Mouse (Mus musculus): ENCODE measurements around the gene Dhrs4. TPM values are rescaled to one million over a fixed set of nuclear protein-coding genes. Genes with fewer than 3 reads are reported as not detected.
A peak's percentile ranks its signal among the peaks of the same experiment; 100 is the strongest.

Gene Dhrs4
- polyA plus RNA-seq, 1 experiment, result 16.0 TPM

DNA sequence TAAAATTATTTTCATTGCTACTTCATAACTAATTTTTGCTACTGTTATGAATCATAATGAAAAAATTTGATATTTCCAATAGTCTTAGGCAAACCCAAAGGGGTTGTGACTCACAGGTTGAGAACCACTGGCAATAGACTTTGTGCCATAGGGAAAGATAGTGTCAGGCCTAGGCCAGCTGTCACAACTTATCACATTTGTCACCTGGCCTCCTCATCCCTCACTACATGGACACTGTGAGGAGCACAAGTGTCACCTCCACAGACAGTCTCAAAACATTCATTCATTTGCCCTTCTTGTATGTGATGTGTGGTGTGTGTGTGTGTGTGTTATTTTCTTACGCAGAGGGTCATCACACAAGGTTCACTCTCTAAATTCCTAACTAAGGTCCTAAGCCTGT, 1.1 kb upstream of the Dhrs4 start:
- Histone ChIP-seq H3K4me3 (ENCODE audit: insufficient read depth, low read length) (no peak overlapping the region), H3K4me1 (ENCODE audit: control insufficient read depth, insufficient read depth, low read length) (no peaks in the 10 kb centered on the region), H3K27ac (ENCODE audit: insufficient read depth, low read length) (no peak overlapping the region)
- no peak for TF ChIP-seq CTCF (IDR thresholded peaks at IDR 0.05; ENCODE audit: extremely low read depth, insufficient read depth, low read length)

DNA sequence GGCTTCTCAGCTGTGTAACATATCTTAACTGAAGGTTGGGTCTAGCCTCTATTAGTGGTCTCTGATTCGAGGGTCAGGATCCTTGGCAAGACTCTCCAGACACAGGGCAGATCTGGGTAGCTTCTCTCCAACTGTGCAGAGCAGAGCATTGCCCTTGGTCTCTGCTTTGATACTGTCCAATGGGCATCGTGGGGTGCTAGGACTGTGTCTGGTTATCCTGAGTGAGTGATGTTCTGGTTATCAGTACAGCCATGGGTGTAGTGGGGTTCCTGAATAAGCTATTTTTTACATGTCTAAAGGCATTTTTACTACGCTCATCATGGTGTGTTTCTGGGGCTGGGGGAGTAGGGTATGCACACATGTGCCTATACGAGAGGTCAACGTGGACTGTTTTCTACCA, 729 bp upstream of the Dhrs4 start:
- H3K4me1 ChIP-seq (ENCODE audit: control insufficient read depth, insufficient read depth, low read length), result no peaks in the 10 kb centered on the region
- no peak overlapping the region for H3K27ac ChIP-seq (ENCODE audit: insufficient read depth, low read length)
- TF ChIP-seq CTCF (IDR thresholded peaks at IDR 0.05; ENCODE audit: extremely low read depth, insufficient read depth, low read length) (no peak), POLR2A (IDR thresholded peaks at IDR 0.05; ENCODE audit: extremely low read depth, insufficient read depth, low read length) (no peak)
- no peak overlapping the region for H3K4me3 ChIP-seq (ENCODE audit: insufficient read depth, low read length)

DNA sequence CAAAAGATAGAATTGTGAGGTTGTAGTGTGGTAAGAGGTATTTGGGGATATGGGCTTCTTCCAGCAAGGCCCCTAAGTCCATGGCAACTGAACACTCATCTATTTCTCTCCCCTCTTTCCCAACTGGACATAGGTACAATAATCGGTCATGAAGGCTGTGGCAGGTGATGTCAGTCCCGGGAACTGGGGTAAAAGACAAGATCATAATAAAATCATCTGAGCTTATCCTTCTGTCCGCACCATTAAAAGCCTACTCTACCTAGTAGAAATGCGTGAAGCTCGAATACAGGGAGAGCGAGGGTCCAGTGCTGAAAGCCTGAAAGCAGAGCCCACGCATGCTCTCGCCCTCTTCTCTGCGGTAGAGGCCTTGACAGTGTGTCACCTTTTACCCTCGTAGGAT, 1.1 kb downstream of the Dhrs4 start:
- no peak overlapping the region for H3K4me3 ChIP-seq (ENCODE audit: insufficient read depth, low read length)
- H3K4me1 ChIP-seq (ENCODE audit: control insufficient read depth, insufficient read depth, low read length), result no peaks in the 10 kb centered on the region
- TF ChIP-seq POLR2A (IDR thresholded peaks at IDR 0.05; ENCODE audit: extremely low read depth, insufficient read depth, low read length) (no peak), CTCF (IDR thresholded peaks at IDR 0.05; ENCODE audit: extremely low read depth, insufficient read depth, low read length) (no peak)
- no peak overlapping the region for H3K27ac ChIP-seq (ENCODE audit: insufficient read depth, low read length)

DNA sequence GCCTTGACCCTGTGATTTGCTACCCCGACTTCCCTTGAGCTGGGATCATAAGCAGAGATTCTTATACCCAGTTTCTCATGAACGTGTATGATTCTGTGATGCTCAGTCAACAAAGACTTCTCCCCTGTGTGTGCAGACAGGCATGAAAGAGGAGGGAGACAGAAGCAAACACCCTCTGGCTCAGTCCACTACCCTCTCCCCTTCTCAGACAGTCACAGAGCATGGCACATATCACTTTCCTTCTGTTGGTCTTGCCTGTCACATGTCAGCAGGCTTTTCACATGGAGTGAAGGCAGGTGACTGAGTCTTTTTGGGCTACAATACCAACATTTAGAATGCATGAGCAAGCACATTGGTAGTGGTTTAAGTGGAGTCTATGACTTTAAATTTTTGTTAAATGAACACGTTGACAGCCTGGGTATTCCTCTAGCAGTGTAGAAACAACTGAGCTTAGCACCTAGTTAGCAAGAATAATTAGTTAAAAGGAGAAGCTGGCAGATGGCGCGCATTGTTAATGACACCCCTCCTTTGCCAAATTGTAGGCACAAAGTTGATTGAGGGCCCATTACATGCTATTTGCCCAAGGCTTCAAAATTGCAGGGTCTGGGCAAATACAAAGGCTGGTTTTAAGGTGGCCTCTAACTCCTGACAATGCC, 6.0 kb downstream of the Dhrs4 start:
- Histone ChIP-seq H3K4me1 (ENCODE audit: control insufficient read depth, insufficient read depth, low read length) (no peaks in the 10 kb centered on the region), H3K27ac (ENCODE audit: insufficient read depth, low read length) (no peak overlapping the region)

DNA sequence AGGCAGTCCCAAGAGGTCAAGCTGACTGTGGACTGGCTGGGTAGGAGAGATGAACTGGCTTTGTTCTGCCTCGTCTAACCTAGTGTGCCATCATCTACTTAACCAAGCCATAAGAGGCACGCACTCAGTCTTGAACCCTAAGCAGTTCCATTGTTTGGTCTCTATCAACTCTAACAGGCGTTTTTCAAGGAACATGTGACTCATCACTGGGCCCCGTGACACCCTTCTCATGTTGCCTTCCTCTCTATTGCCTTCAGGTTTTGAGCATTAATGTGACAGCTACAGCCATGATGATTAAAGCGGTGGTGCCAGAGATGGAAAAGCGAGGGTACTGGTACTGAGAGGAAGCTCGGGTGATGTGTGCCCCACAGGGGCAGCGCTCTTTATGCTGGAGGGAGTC, 8.3 kb downstream of the Dhrs4 start:
- no peaks in the 10 kb centered on the region for H3K4me1 ChIP-seq (ENCODE audit: control insufficient read depth, insufficient read depth, low read length)
- no peak overlapping the region for H3K4me3 ChIP-seq (ENCODE audit: insufficient read depth, low read length)
- no peak overlapping the region for H3K27ac ChIP-seq (ENCODE audit: insufficient read depth, low read length)
- TF ChIP-seq POLR2A (IDR thresholded peaks at IDR 0.05; ENCODE audit: extremely low read depth, insufficient read depth, low read length), result no peak
- TF ChIP-seq CTCF (IDR thresholded peaks at IDR 0.05; ENCODE audit: extremely low read depth, insufficient read depth, low read length), result no peak

More for the DNA sequence above, 6.0 kb downstream of the Dhrs4 start:
- H3K4me3 ChIP-seq (ENCODE audit: insufficient read depth, low read length), result no peak overlapping the region
- TF ChIP-seq CTCF (IDR thresholded peaks at IDR 0.05; ENCODE audit: extremely low read depth, insufficient read depth, low read length), result no peak
- no peak for TF ChIP-seq POLR2A (IDR thresholded peaks at IDR 0.05; ENCODE audit: extremely low read depth, insufficient read depth, low read length)

DNA sequence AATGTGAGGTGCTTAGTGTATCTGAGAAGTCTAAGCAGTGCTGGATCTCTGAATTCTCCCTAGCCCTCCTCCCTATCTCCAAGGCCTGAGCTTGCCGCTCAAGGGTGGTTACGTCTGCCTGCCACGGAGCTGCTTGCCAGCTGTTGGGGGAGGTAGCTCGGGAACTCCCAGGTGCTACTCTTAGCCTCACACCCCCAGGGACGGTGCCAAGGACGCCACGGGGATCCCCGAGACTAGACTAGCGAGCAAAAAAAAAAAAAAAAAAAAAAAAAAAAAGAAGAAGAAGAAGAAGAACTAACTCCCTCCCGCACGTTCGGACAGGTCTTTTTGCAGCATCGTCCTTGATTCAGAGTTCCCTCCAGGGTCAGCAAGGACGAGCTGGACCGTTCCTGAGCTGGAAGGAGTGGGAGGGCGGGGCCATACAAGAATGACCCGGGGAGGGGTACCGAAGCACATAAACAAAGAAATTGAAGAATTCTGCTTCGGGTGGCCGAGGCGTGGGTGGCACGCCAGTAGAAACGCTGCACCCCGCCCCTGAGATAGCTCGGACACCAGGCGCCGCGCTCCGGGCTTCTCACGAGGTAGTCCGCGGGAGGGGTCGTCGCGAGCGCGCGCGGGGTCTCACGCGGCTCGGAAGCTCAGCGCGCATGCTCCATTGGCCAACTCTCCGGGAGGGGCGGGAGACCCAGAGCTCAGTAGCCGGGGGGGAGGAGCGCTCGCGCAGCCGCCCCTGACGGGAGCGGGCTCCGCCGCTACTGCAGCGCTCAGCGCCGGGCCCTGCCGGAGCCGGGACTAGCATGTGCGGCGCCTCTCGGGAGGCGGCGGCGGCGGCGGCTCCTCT, 12.0 kb downstream of the Dhrs4 start, which contains the start of gene Carmil3:
Gene Carmil3 (plus strand): TSS at position 291 of the 841 bp plus-strand sequence.
- TF ChIP-seq POLR2A (IDR thresholded peaks at IDR 0.05; ENCODE audit: extremely low read depth, insufficient read depth, low read length) (0 out of 2 replicates have a peak, but pooled peaks have one; percentile 11), CTCF (IDR thresholded peaks at IDR 0.05; ENCODE audit: extremely low read depth, insufficient read depth, low read length) (no peak)

DNA sequence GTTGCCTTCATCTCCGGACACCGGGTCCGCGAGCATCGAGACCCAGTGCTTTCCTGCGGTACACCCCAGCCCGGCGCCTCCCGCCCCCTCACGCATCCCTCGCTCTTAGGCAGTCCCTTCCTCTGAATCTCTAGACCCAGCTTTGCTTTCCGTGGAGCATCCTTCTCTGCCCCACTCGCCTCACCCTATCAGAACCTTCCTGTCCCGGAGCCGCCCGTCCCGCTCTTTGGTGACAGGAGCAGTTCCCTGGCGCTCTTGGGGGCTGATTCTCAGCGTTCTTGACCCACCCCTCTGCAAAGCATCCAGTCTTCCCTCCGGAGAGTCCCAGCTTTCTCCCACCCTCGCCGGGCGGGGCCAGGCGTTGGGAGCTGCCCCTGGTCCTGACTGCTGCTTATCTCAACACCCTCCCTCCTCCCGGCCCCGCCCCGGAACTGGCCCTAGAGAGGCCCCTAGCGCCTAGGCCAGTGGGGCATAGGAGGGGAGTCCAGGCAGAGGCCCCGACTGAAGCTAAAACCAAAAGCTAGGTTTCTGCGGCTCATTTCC, 12.8 kb downstream of the Dhrs4 start:
- Histone ChIP-seq H3K4me1 (ENCODE audit: control insufficient read depth, insufficient read depth, low read length) (no peaks in the 10 kb centered on the region; the same call in 1 of the 2 replicates), H3K4me3 (ENCODE audit: insufficient read depth, low read length) (peak overlapping the region; percentile 69), H3K27ac (ENCODE audit: insufficient read depth, low read length) (peak overlapping the region; percentile 31)
- TF ChIP-seq CTCF (IDR thresholded peaks at IDR 0.05; ENCODE audit: extremely low read depth, insufficient read depth, low read length) (no peak), POLR2A (IDR thresholded peaks at IDR 0.05; ENCODE audit: extremely low read depth, insufficient read depth, low read length) (peak; percentile 47; the same call in 1 of the 2 replicates)

More for the DNA sequence above, 12.0 kb downstream of the Dhrs4 start, which contains the start of gene Carmil3:
- Histone ChIP-seq H3K4me3 (ENCODE audit: insufficient read depth, low read length) (peak within 1 kb of the TSS; percentile 69), H3K4me1 (ENCODE audit: control insufficient read depth, insufficient read depth, low read length) (no peaks in the 10 kb centered on the region; the same call in 1 of the 2 replicates), H3K27ac (ENCODE audit: insufficient read depth, low read length) (peak within 1 kb of the TSS; percentile 31)

DNA sequence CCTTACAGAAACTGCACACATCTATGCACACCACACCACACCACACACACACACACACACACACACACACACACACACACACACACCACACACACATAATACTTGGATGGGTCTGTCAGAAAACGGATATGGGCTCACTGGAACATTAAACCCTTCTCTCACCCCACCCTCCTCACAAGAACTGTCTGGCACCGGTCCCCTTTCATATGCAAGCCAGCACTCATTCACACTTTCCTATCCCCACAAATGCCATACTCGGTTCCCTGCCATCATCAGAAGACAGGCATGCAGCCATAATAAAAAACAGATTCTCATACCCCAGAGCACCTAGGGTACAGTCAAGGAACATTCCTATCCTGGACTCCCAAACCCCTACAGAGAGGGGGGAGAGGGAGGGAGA, 13.5 kb downstream of the Dhrs4 start:
- no peak overlapping the region for H3K27ac ChIP-seq (ENCODE audit: insufficient read depth, low read length)
- no peaks in the 10 kb centered on the region; the same call in 1 of the 2 replicates for H3K4me1 ChIP-seq (ENCODE audit: control insufficient read depth, insufficient read depth, low read length)
- TF ChIP-seq POLR2A (IDR thresholded peaks at IDR 0.05; ENCODE audit: extremely low read depth, insufficient read depth, low read length) (no peak), CTCF (IDR thresholded peaks at IDR 0.05; ENCODE audit: extremely low read depth, insufficient read depth, low read length) (no peak)
- peak overlapping the region; percentile 69; the same call in 1 of the 2 replicates for H3K4me3 ChIP-seq (ENCODE audit: insufficient read depth, low read length)

DNA sequence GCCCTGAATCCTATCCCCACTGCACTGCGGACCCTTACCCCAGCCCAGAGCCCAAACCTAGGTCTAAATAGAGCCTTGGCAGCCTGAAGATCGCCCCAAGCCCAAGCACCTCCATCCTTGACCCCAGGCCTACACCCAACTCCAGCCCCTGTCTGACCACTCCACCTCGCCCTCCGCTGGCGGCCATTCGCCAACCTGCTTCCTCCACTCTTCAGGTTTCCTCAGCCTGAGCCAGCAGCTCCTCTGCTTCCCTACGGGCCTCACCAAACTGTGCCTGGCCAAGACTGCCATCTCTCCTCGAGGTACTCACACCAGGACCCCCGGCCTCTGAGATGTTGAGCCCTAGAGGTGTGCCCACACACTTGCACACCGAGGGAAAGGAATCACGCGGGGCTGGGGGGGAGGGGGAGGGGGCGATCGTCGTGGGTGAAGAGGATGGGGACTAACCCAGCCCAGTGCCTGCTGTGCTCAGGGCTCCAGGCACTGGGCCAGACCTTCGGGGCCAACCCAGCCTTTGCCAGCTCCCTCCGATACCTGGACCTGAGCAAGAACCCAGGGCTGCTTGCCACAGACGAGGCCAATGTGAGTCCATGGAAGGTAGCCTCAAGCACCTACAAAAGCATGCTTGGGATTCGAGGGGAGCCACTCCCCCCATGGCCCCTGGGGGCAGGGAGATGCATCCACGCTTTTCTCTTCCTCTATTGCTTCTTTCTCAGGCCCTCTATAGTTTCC, 17.1 kb downstream of the Dhrs4 start:
- TF ChIP-seq CTCF (IDR thresholded peaks at IDR 0.05; ENCODE audit: extremely low read depth, insufficient read depth, low read length) (no peak), POLR2A (IDR thresholded peaks at IDR 0.05; ENCODE audit: extremely low read depth, insufficient read depth, low read length) (no peak)
- Histone ChIP-seq H3K27ac (ENCODE audit: insufficient read depth, low read length) (no peak overlapping the region), H3K4me3 (ENCODE audit: insufficient read depth, low read length) (no peak overlapping the region), H3K4me1 (ENCODE audit: control insufficient read depth, insufficient read depth, low read length) (no peaks in the 10 kb centered on the region; the same call in 1 of the 2 replicates)

Measured in cortical plate, adult 2 months (tissue).